Mouse (Mus musculus): ENCODE data around the gene Usp20.

DNA sequence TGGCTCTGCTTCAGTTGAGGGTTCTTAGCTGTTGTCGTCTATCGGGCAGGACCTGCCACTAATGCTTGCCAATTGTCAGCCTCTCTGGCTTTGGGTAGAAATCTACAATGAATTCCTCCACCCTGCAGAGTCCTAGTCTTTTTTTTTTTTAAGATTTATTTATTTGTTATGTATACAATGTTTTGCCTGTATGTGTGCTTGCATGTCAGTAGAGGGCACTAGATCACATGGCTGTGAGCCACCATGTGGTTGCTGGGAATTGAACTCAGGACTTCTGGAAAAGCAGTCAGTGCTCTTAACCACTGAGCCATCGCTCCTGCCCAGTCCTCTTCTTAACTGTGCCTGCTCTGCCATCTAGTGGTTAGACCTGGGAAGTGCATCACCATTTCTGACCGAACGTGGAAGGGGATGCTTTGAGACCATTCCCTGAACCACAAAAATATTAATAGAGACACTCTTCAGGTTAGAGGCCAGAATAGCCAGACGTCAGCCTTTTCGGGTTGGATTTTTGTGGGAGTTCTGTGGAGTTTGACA lies 48.1 kb upstream of the Usp20 start:
- TF ChIP-seq GATA1 (IDR thresholded peaks at IDR 0.05; ENCODE audit: borderline replicate concordance, low read length) (no peak), FLI1 (IDR thresholded peaks at IDR 0.05; ENCODE audit: low read length) (no peak)
